In the genomic region with DNA sequence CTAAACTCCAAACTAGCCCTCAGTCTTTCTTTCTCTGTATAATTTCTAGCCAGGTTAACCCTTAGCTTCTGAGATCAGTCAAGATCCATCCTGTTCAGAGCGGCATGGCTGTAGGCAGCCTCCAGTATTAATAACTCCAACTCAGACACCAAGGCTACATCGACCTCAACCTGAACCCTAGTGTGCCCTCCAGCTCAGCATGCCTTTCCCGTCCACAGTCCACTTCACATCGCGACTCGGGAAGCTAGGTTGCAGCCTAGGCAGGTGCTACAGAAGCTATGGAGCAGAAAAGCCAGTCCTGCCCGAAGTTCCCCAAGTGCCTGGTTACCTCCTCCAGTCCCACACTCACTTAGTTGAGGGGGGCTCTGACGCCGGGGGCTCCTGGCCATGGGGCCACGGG, we compare ENCODE assay signal across 9 mouse cellular contexts. TPM values are rescaled to one million over a fixed set of nuclear protein-coding genes. Genes with fewer than 3 reads are reported as not detected.
DNase-seq lines count a peak whose midpoint lies in the region; ATAC-seq and TF ChIP-seq lines count a peak whose summit lies in the region.
"Had no signal": no experiment of that assay in that cellular context is flagged by ENCODE, and none has a peak within 500 bp of the region (broad histone marks: within the 10 kb centered on the region; RNA-seq: fewer than 3 reads in every experiment).

No protein-coding gene starts in this region.

- TF ChIP-seq CTCF in kidney, postnatal 0 days (IDR thresholded peaks at IDR 0.05; ENCODE audit: low read depth), result no peak
- no peak for TF ChIP-seq CTCF in lung, adult 2 months (IDR thresholded peaks at IDR 0.05; ENCODE audit: insufficient read depth, low read length)

- H3K9ac ChIP-seq in forebrain, embryonic 12.5 days, result peak overlapping the region; percentile 25; the same call in 1 of the 2 replicates
- no peak overlapping the region for H3K9ac ChIP-seq in forebrain, embryonic 16.5 days (replicated peaks; ENCODE audit: low read depth, low read length)
- H3K9ac ChIP-seq in midbrain, embryonic 16.5 days (ENCODE audit: low read depth, low read length), result no peak overlapping the region
- peak overlapping the region; percentile 32; the same call in 1 of the 2 replicates for H3K9ac ChIP-seq in kidney, postnatal 0 days (ENCODE audit: low read depth, low read length)
- no peak overlapping the region for H3K9ac ChIP-seq in neural tube, embryonic 15.5 days (replicated peaks)

- H3K36me3 ChIP-seq in forebrain, embryonic 12.5 days (replicated peaks), result peaks cover 5% of the 10 kb centered on the region; the same call in 1 of the 2 replicates
- H3K36me3 ChIP-seq in forebrain, embryonic 16.5 days (ENCODE audit: control insufficient read depth, insufficient read depth), result peaks cover 4% of the 10 kb centered on the region; the same call in 1 of the 2 replicates
- H3K36me3 ChIP-seq in midbrain, embryonic 10.5 days, result peaks cover 5% of the 10 kb centered on the region
- H3K36me3 ChIP-seq in midbrain, embryonic 16.5 days (ENCODE audit: control insufficient read depth, insufficient read depth, low read length), result peaks cover 35% of the 10 kb centered on the region
- H3K36me3 ChIP-seq in kidney, postnatal 0 days (ENCODE audit: insufficient read depth, low read length), result no peaks in the 10 kb centered on the region
- H3K36me3 ChIP-seq in neural tube, embryonic 15.5 days, result peaks cover 50% of the 10 kb centered on the region

- 86% methylated on average over 10 of the region's 10 CpGs for WGBS in forebrain, embryonic 12.5 days
- 84% methylated on average over 10 of the region's 10 CpGs for WGBS in forebrain, embryonic 16.5 days
- WGBS in midbrain, embryonic 10.5 days, result 85% methylated on average over 10 of the region's 10 CpGs
- WGBS in midbrain, embryonic 16.5 days, result 80% methylated on average over 10 of the region's 10 CpGs
- 46% methylated on average over 10 of the region's 10 CpGs for WGBS in kidney, postnatal 0 days
- WGBS in neural tube, embryonic 15.5 days, result 78% methylated on average over 10 of the region's 10 CpGs
- 78% methylated on average over 10 of the region's 10 CpGs for WGBS in lung, adult 2 months

- H3K4me2 ChIP-seq in forebrain, embryonic 12.5 days, result peak overlapping the region; percentile 54
- no peak overlapping the region for H3K4me2 ChIP-seq in forebrain, embryonic 16.5 days (ENCODE audit: low read length)
- H3K4me2 ChIP-seq in midbrain, embryonic 16.5 days (ENCODE audit: low read length), result no peak overlapping the region
- H3K4me2 ChIP-seq in kidney, postnatal 0 days (ENCODE audit: low read length), result peak overlapping the region; percentile 53; the same call in 1 of the 2 replicates
- H3K4me2 ChIP-seq in neural tube, embryonic 15.5 days, result peak overlapping the region; percentile 51; the same call in 1 of the 2 replicates

- peaks cover 29% of the 10 kb centered on the region for H3K4me1 ChIP-seq in forebrain, embryonic 12.5 days
- peaks cover 9% of the 10 kb centered on the region for H3K4me1 ChIP-seq in forebrain, embryonic 16.5 days (replicated peaks; ENCODE audit: control insufficient read depth, insufficient read depth, low read length)
- H3K4me1 ChIP-seq in midbrain, embryonic 10.5 days, result peaks cover 42% of the 10 kb centered on the region
- 0 out of 2 replicates have a peak, but pooled peaks cover 4% of the 10 kb centered on the region for H3K4me1 ChIP-seq in midbrain, embryonic 16.5 days (ENCODE audit: control insufficient read depth, insufficient read depth, low read length)
- H3K4me1 ChIP-seq in kidney, postnatal 0 days (replicated peaks; ENCODE audit: insufficient read depth, low read length), result peaks cover 19% of the 10 kb centered on the region
- peaks cover 6% of the 10 kb centered on the region; the same call in 1 of the 2 replicates for H3K4me1 ChIP-seq in neural tube, embryonic 15.5 days
- peaks cover 4% of the 10 kb centered on the region for H3K4me1 ChIP-seq in lung, adult 2 months (ENCODE audit: control insufficient read depth, insufficient read depth, low read length)

- no peak for TF ChIP-seq POLR2A in lung, adult 2 months (IDR thresholded peaks at IDR 0.05; ENCODE audit: borderline replicate concordance, extremely low read depth, low read depth, low read length)

- ATAC-seq in forebrain, embryonic 12.5 days (ENCODE audit: low FRiP score), result no peak
- ATAC-seq in forebrain, embryonic 16.5 days, result no peak
- no peak for ATAC-seq in midbrain, embryonic 16.5 days
- ATAC-seq in kidney, postnatal 0 days (replicated peaks; ENCODE audit: low FRiP score, low read depth), result peak; percentile 50; the same call in 1 of the 2 replicates
- ATAC-seq in neural tube, embryonic 15.5 days (ENCODE audit: low FRiP score), result no peak
- no peak for ATAC-seq in activated CD4-positive, CD25-positive, alpha-beta regulatory T cell, adult 4 months

- H3K9me3 ChIP-seq in forebrain, embryonic 12.5 days, result no peaks in the 10 kb centered on the region
- no peaks in the 10 kb centered on the region for H3K9me3 ChIP-seq in forebrain, embryonic 16.5 days (ENCODE audit: control insufficient read depth, low read length)
- H3K9me3 ChIP-seq in midbrain, embryonic 10.5 days (replicated peaks), result no peaks in the 10 kb centered on the region
- H3K9me3 ChIP-seq in midbrain, embryonic 16.5 days (replicated peaks; ENCODE audit: control insufficient read depth, low read length, poor library complexity, severe bottlenecking), result no peaks in the 10 kb centered on the region
- H3K9me3 ChIP-seq in kidney, postnatal 0 days (replicated peaks; ENCODE audit: low read length), result no peaks in the 10 kb centered on the region
- H3K9me3 ChIP-seq in neural tube, embryonic 15.5 days (replicated peaks), result no peaks in the 10 kb centered on the region
- H3K9me3 ChIP-seq: liver, embryonic 15.5 days had no signal

- no peak for DNase-seq in midbrain, embryonic 10.5 days (ENCODE audit: low spot score)
- DNase-seq in kidney, postnatal 0 days (ENCODE audit: low spot score), result peak; percentile 55
- DNase-seq in lung, adult 2 months, result no peak

- H3K27ac ChIP-seq in forebrain, embryonic 12.5 days, result no peak overlapping the region
- H3K27ac ChIP-seq in forebrain, embryonic 16.5 days (ENCODE audit: low read length), result no peak overlapping the region
- peak overlapping the region; percentile 76 for H3K27ac ChIP-seq in midbrain, embryonic 10.5 days (replicated peaks)
- no peak overlapping the region for H3K27ac ChIP-seq in midbrain, embryonic 16.5 days (ENCODE audit: low read length)
- H3K27ac ChIP-seq in kidney, postnatal 0 days, result peak overlapping the region; percentile 80
- no peak overlapping the region for H3K27ac ChIP-seq in neural tube, embryonic 15.5 days (replicated peaks)
- H3K27ac ChIP-seq: liver, embryonic 15.5 days had no signal

- peak overlapping the region; percentile 33; the same call in 1 of the 2 replicates for H3K4me3 ChIP-seq in forebrain, embryonic 12.5 days (replicated peaks)
- no peak overlapping the region for H3K4me3 ChIP-seq in forebrain, embryonic 16.5 days (replicated peaks; ENCODE audit: low read length)
- peak overlapping the region; percentile 50 for H3K4me3 ChIP-seq in midbrain, embryonic 10.5 days
- no peak overlapping the region for H3K4me3 ChIP-seq in midbrain, embryonic 16.5 days (ENCODE audit: low read depth, low read length)
- H3K4me3 ChIP-seq in kidney, postnatal 0 days (replicated peaks; ENCODE audit: low read depth, low read length), result no peak overlapping the region
- no peak overlapping the region for H3K4me3 ChIP-seq in neural tube, embryonic 15.5 days (replicated peaks)
- H3K4me3 ChIP-seq in lung, adult 2 months (replicated peaks; ENCODE audit: extremely low read depth, low read depth, low read length), result no peak overlapping the region
- H3K4me3 ChIP-seq: liver, embryonic 15.5 days had no signal

- 0 out of 2 replicates have a peak, but pooled peaks cover 8% of the 10 kb centered on the region for H3K27me3 ChIP-seq in forebrain, embryonic 12.5 days
- H3K27me3 ChIP-seq in forebrain, embryonic 16.5 days (replicated peaks; ENCODE audit: control insufficient read depth, insufficient read depth, low read length), result 0 out of 2 replicates have a peak, but pooled peaks cover 2% of the 10 kb centered on the region
- H3K27me3 ChIP-seq in midbrain, embryonic 10.5 days (ENCODE audit: low read depth, poor library complexity, severe bottlenecking), result peaks cover 34% of the 10 kb centered on the region
- no peaks in the 10 kb centered on the region for H3K27me3 ChIP-seq in midbrain, embryonic 16.5 days (ENCODE audit: control insufficient read depth, insufficient read depth, low read depth, low read length)
- no peaks in the 10 kb centered on the region for H3K27me3 ChIP-seq in kidney, postnatal 0 days (ENCODE audit: insufficient read depth, low read length)
- no peaks in the 10 kb centered on the region for H3K27me3 ChIP-seq in neural tube, embryonic 15.5 days (replicated peaks)

RNA-seq across cellular contexts. Expression of a gene that starts 12.5 kb away (rescaled TPM):
- 22.7 and 24.9 TPM in 2 replicates for polyA plus RNA-seq in forebrain, embryonic 12.5 days (2016; fragmentation: Nextera tagmentation; extraction: Ambion mirVana)
- polyA plus RNA-seq in forebrain, embryonic 16.5 days (2015; fragmentation: Nextera tagmentation; extraction: Ambion mirVana), result 36.2 and 37.1 TPM in 2 replicates
- polyA plus RNA-seq in midbrain, embryonic 10.5 days (2016; fragmentation: Nextera tagmentation; extraction: Ambion mirVana), result 18.7 and 20.0 TPM in 2 replicates
- polyA plus RNA-seq in midbrain, embryonic 16.5 days (2015; fragmentation: Nextera tagmentation; extraction: Ambion mirVana), result 36.7 and 39.3 TPM in 2 replicates
- 17.1 and 17.7 TPM in 2 replicates for polyA plus RNA-seq in kidney, postnatal 0 days (2015; fragmentation: Nextera tagmentation; extraction: Ambion mirVana)
- polyA plus RNA-seq in neural tube, embryonic 15.5 days (2015; fragmentation: Nextera tagmentation; extraction: Ambion mirVana), result 33.6 and 36.4 TPM in 2 replicates
- polyA plus RNA-seq in activated CD4-positive, CD25-positive, alpha-beta regulatory T cell, adult 4 months (2017; shearing (Covaris generic)), result 10 to 100 TPM; 12.8 to 16.7 TPM
- 18.3 and 25.4 TPM in 2 replicates for polyA plus RNA-seq in lung, adult 2 months (2012; rRNA removed)

RNA-seq across cellular contexts. Expression of a gene that starts 23.5 kb away (rescaled TPM):
- 15.3 and 16.0 TPM in 2 replicates for polyA plus RNA-seq in forebrain, embryonic 12.5 days (2016; fragmentation: Nextera tagmentation; extraction: Ambion mirVana)
- polyA plus RNA-seq in forebrain, embryonic 16.5 days (2015; fragmentation: Nextera tagmentation; extraction: Ambion mirVana), result 16.5 and 25.8 TPM in 2 replicates
- polyA plus RNA-seq in midbrain, embryonic 10.5 days (2016; fragmentation: Nextera tagmentation; extraction: Ambion mirVana), result 4.9 and 10.5 TPM in 2 replicates
- 42.5 and 44.0 TPM in 2 replicates for polyA plus RNA-seq in midbrain, embryonic 16.5 days (2015; fragmentation: Nextera tagmentation; extraction: Ambion mirVana)
- 32.6 and 33.3 TPM in 2 replicates for polyA plus RNA-seq in kidney, postnatal 0 days (2015; fragmentation: Nextera tagmentation; extraction: Ambion mirVana)
- 28.2 and 28.8 TPM in 2 replicates for polyA plus RNA-seq in neural tube, embryonic 15.5 days (2015; fragmentation: Nextera tagmentation; extraction: Ambion mirVana)
- 10 to 100 TPM; 31.5 to 44.8 TPM for polyA plus RNA-seq in activated CD4-positive, CD25-positive, alpha-beta regulatory T cell, adult 4 months (2017; shearing (Covaris generic))
- polyA plus RNA-seq in lung, adult 2 months (2012; rRNA removed), result 52.3 and 58.3 TPM in 2 replicates

RNA-seq across cellular contexts. Expression of a gene that starts 27.3 kb away (rescaled TPM):
- polyA plus RNA-seq in forebrain, embryonic 12.5 days (2016; fragmentation: Nextera tagmentation; extraction: Ambion mirVana), result 119 and 120 TPM in 2 replicates
- polyA plus RNA-seq in forebrain, embryonic 16.5 days (2015; fragmentation: Nextera tagmentation; extraction: Ambion mirVana), result 45.1 and 45.5 TPM in 2 replicates
- polyA plus RNA-seq in midbrain, embryonic 10.5 days (2016; fragmentation: Nextera tagmentation; extraction: Ambion mirVana), result 162 and 174 TPM in 2 replicates
- polyA plus RNA-seq in midbrain, embryonic 16.5 days (2015; fragmentation: Nextera tagmentation; extraction: Ambion mirVana), result 18.3 and 19.2 TPM in 2 replicates
- polyA plus RNA-seq in kidney, postnatal 0 days (2015; fragmentation: Nextera tagmentation; extraction: Ambion mirVana), result 97.5 and 107 TPM in 2 replicates
- 25.8 and 52.7 TPM in 2 replicates for polyA plus RNA-seq in neural tube, embryonic 15.5 days (2015; fragmentation: Nextera tagmentation; extraction: Ambion mirVana)
- 10 to 100 TPM; 62.7 to 63.7 TPM for polyA plus RNA-seq in activated CD4-positive, CD25-positive, alpha-beta regulatory T cell, adult 4 months (2017; shearing (Covaris generic))
- 23.4 and 27.0 TPM in 2 replicates for polyA plus RNA-seq in lung, adult 2 months (2012; rRNA removed)

RNA-seq across cellular contexts. Expression of a gene that starts 53.2 kb away (rescaled TPM):
- polyA plus RNA-seq in forebrain, embryonic 12.5 days (2016; fragmentation: Nextera tagmentation; extraction: Ambion mirVana), result not detected in 2 replicates
- 1.1 TPM in 1 of 2 replicates, not detected in the other for polyA plus RNA-seq in forebrain, embryonic 16.5 days (2015; fragmentation: Nextera tagmentation; extraction: Ambion mirVana)
- polyA plus RNA-seq in midbrain, embryonic 10.5 days (2016; fragmentation: Nextera tagmentation; extraction: Ambion mirVana), result not detected in 2 replicates
- 0.88 TPM in 1 of 2 replicates, not detected in the other for polyA plus RNA-seq in midbrain, embryonic 16.5 days (2015; fragmentation: Nextera tagmentation; extraction: Ambion mirVana)
- not detected in 2 replicates for polyA plus RNA-seq in kidney, postnatal 0 days (2015; fragmentation: Nextera tagmentation; extraction: Ambion mirVana)
- not detected in 2 replicates for polyA plus RNA-seq in neural tube, embryonic 15.5 days (2015; fragmentation: Nextera tagmentation; extraction: Ambion mirVana)
- not detected for polyA plus RNA-seq in activated CD4-positive, CD25-positive, alpha-beta regulatory T cell, adult 4 months (2017; shearing (Covaris generic))
- polyA plus RNA-seq in lung, adult 2 months (2012; rRNA removed), result not detected in 2 replicates
- polyA plus RNA-seq: liver, embryonic 15.5 days had no signal

RNA-seq across cellular contexts. Expression of a gene that starts 59.0 kb away (rescaled TPM):
- not detected in 2 replicates for polyA plus RNA-seq in forebrain, embryonic 12.5 days (2016; fragmentation: Nextera tagmentation; extraction: Ambion mirVana)
- 2.2 TPM in 1 of 2 replicates, not detected in the other for polyA plus RNA-seq in forebrain, embryonic 16.5 days (2015; fragmentation: Nextera tagmentation; extraction: Ambion mirVana)
- not detected in 2 replicates for polyA plus RNA-seq in midbrain, embryonic 10.5 days (2016; fragmentation: Nextera tagmentation; extraction: Ambion mirVana)
- polyA plus RNA-seq in midbrain, embryonic 16.5 days (2015; fragmentation: Nextera tagmentation; extraction: Ambion mirVana), result 1.3 TPM in 1 of 2 replicates, not detected in the other
- 4.2 and 7.1 TPM in 2 replicates for polyA plus RNA-seq in kidney, postnatal 0 days (2015; fragmentation: Nextera tagmentation; extraction: Ambion mirVana)
- not detected in 2 replicates for polyA plus RNA-seq in neural tube, embryonic 15.5 days (2015; fragmentation: Nextera tagmentation; extraction: Ambion mirVana)
- not detected for polyA plus RNA-seq in activated CD4-positive, CD25-positive, alpha-beta regulatory T cell, adult 4 months (2017; shearing (Covaris generic))
- polyA plus RNA-seq in lung, adult 2 months (2012; rRNA removed), result 23.0 TPM in 1 of 2 replicates, not detected in the other
- polyA plus RNA-seq: liver, embryonic 15.5 days had no signal

Comparison
In these comparisons a context has a peak if more than half of its experiments do, and no peak if none do; other contexts are left out.
1. H3K27ac ChIP-seq: peak in midbrain, embryonic 10.5 days (single experiment) and kidney, postnatal 0 days (single experiment); none in forebrain, embryonic 12.5 days (single experiment), forebrain, embryonic 16.5 days (single experiment), midbrain, embryonic 16.5 days (single experiment) and neural tube, embryonic 15.5 days (single experiment).
2. H3K4me2 ChIP-seq: peak in forebrain, embryonic 12.5 days (single experiment), kidney, postnatal 0 days (single experiment) and neural tube, embryonic 15.5 days (single experiment); none in forebrain, embryonic 16.5 days (single experiment) and midbrain, embryonic 16.5 days (single experiment).
3. H3K4me3 ChIP-seq: peak in forebrain, embryonic 12.5 days (single experiment) and midbrain, embryonic 10.5 days (single experiment); none in forebrain, embryonic 16.5 days (single experiment), midbrain, embryonic 16.5 days (single experiment), kidney, postnatal 0 days (single experiment), neural tube, embryonic 15.5 days (single experiment) and lung, adult 2 months (single experiment).
4. H3K9ac ChIP-seq: peak in forebrain, embryonic 12.5 days (single experiment) and kidney, postnatal 0 days (single experiment); none in forebrain, embryonic 16.5 days (single experiment), midbrain, embryonic 16.5 days (single experiment) and neural tube, embryonic 15.5 days (single experiment).